Mouse (Mus musculus) neural tube, embryonic 13.5 days (tissue): ENCODE measurements around the gene Mpp3. TPM values are rescaled to one million over a fixed set of nuclear protein-coding genes. Genes with fewer than 3 reads are reported as not detected.

ENCODE experiments used
- ATAC-seq: fragments of 200-750 bp; cut with Nextera tagmentation; 2 replicates; pipeline ENCODE4 v1.8.0; 2017; ENCODE audit warnings: low read depth, mild to moderate bottlenecking, moderate TSS enrichment, moderate library complexity
- H3K27ac ChIP-seq: fragments of 300-500 bp; sonication (generic); replicated peaks from 2 replicates; pipeline ENCODE4 v1.5.1; 2015; ENCODE audit warnings: moderate library complexity, mild to moderate bottlenecking, inconsistent platforms
- H3K27me3 ChIP-seq: fragments of 300-500 bp; sonication (generic); 2 replicates; pipeline ENCODE4 v1.6.1; 2015; ENCODE audit warnings: mild to moderate bottlenecking, inconsistent platforms
- H3K36me3 ChIP-seq: fragments of 300-500 bp; sonication (generic); 2 replicates; pipeline ENCODE4 v1.6.1; 2015; ENCODE audit warnings: mild to moderate bottlenecking, inconsistent platforms
- H3K4me1 ChIP-seq: fragments of 300-500 bp; sonication (generic); replicated peaks from 2 replicates; pipeline ENCODE4 v1.6.1; 2015; ENCODE audit warnings: inconsistent platforms
- H3K4me2 ChIP-seq: fragments of 300-500 bp; sonication (generic); 2 replicates; pipeline ENCODE4 v1.6.1; 2015; ENCODE audit warnings: inconsistent platforms, mild to moderate bottlenecking, moderate library complexity
- H3K4me3 ChIP-seq: fragments of 300-500 bp; sonication (generic); 2 replicates; pipeline ENCODE4 v1.5.1; 2015; ENCODE audit warnings: mild to moderate bottlenecking, inconsistent platforms
- H3K9ac ChIP-seq: fragments of 300-500 bp; sonication (generic); 2 replicates; pipeline ENCODE4 v1.6.1; 2015; ENCODE audit warnings: moderate library complexity, mild to moderate bottlenecking, inconsistent platforms
- H3K9me3 ChIP-seq: fragments of 300-500 bp; sonication (generic); 2 replicates; pipeline ENCODE4 v1.6.1; 2016; ENCODE audit warnings: inconsistent platforms
- WGBS: fragments of 180-500 bp; shearing (Covaris S2); methylation state at CpG from one replicate; pipeline ENCODE4 v1.1.7; 2015; 5-methylcytosine and 5-hydroxymethylcytosine counted together
- polyA plus RNA-seq: library from polyadenylated mRNA; unstranded; fragments of >200 nt; fragmentation: Nextera tagmentation; extraction: Ambion mirVana; gene quantifications from 2 replicates; pipeline ENCODE4 v1.2.1, GENCODE M21; 2015

Gene Mpp3
- polyA plus RNA-seq, 1 experiment from 2014 or later, result 49.6 TPM

DNA sequence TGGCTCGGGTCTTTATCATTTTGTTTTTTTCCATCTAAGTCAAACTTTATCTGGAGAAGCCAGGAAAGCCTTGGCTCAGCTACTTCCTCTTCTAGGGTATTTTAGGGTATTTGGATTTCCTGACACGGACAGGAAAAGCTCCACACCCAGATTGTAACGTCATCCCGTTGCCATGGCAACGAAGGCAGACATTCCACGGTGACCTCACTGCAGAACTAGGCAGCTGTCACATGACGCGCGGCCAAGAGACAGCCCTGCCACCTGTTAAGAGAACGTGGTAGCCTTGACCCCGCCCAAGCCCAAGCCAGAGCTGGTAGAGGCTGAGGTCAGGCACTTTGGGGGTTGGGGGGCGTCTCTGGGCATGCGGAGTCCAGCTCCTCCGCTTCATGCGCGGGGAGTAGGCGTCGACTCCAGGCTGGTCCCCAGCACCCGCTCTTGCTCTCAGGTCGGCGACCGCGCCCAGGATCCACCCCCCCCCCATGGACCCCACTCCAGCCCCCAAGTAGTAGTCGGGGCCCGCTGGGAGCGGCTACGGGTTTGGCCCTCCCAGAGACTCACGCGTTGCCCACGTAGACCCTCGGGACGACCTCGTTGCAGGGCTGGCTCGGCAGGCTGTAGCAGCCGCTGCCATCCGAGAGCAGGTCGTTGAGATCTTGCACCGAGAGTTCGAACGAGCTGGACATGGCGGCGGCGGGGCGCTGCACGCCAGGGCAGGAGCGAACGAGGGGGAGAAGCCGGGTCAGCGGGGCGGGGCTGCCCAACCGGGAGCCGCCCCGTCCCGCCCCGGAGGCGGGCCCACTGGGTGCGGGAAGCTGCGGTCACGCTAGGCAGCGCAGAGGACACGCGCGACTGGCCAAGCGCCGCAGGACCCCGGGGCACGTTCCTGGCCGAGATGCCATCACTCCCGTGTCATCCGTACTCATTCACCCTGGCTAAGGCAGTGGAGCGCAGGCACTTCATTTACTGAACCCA is 43.9 kb downstream of the Mpp3 start, which contains the start of gene Cfap97d1:
TSS of gene Cfap97d1 (plus strand) at position 226 of the 972 bp plus-strand sequence.
- Histone ChIP-seq H3K4me2 (peak within 1 kb of the TSS; percentile 95), H3K36me3 (no peaks in the 10 kb centered on the region), H3K9ac (peak within 1 kb of the TSS; percentile 76), H3K27ac (peak within 1 kb of the TSS; percentile 65), H3K4me3 (peak within 1 kb of the TSS; percentile 54), H3K27me3 (peaks cover 11% of the 10 kb centered on the region), H3K9me3 (no peaks in the 10 kb centered on the region), H3K4me1 (peaks cover 32% of the 10 kb centered on the region)
- ATAC-seq, result peak; percentile 72
- 1% methylated on average over 69 of the region's 71 CpGs for WGBS

DNA sequence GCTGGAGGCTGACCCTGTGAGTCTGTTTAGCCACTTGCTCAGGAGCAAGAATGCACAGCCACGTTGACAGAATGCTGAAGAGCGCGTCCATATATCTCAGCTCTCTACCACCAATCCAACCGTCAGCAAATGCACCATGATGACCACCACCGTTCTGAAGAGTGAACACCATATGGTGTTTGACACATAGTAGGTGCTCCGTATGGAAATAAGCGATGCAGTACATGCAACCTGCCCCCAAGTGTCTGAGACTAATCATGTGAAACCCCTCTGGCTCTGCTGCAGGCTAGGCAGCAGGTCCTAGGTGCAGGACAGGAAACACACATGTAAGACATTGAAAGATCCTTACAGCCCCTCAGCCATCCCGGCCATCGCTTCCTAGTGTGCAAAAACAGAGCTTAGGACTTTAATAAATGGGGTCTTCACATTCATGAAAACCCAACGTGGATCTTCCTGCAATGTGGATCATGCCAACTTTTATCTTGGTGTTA is 44.8 kb downstream of the Mpp3 start:
- Histone ChIP-seq H3K9me3 (no peaks in the 10 kb centered on the region), H3K4me1 (peaks cover 32% of the 10 kb centered on the region), H3K4me2 (peak overlapping the region; percentile 95), H3K9ac (no peak overlapping the region; the same call in 1 of the 2 replicates), H3K27me3 (peaks cover 11% of the 10 kb centered on the region), H3K27ac (no peak overlapping the region; the same call in 1 of the 2 replicates), H3K36me3 (no peaks in the 10 kb centered on the region), H3K4me3 (peak overlapping the region; percentile 54)
- WGBS, result 74% methylated on average over 10 of the region's 10 CpGs
- no peak for ATAC-seq

DNA sequence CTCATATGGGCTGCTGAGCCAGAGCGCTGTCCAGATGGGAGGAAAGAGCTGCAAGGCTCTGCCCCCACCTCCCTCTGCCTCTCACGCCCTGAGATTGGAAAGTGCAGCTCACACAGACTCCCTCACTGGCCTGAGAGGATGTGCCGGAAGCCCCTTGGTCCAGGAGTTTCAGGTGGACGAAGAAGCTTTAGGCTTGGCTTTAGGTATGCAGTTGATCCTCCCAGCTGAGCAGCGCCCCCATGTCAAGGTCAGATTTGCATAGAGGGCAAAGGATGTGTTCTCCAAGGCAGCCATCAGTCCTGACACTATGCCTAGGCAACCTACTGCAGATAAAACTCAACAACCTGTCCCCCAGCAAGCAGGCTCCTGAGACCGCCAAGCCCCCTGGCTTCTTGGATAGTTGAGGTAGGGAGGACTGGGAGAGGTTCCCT is 45.3 kb downstream of the Mpp3 start:
- H3K27me3 ChIP-seq, result peaks cover 11% of the 10 kb centered on the region
- no peak for ATAC-seq
- 62% methylated on average over 6 of the region's 6 CpGs for WGBS
- H3K4me1 ChIP-seq, result peaks cover 32% of the 10 kb centered on the region
- no peaks in the 10 kb centered on the region for H3K36me3 ChIP-seq
- no peak overlapping the region for H3K4me3 ChIP-seq
- H3K9ac ChIP-seq, result no peak overlapping the region
- no peaks in the 10 kb centered on the region for H3K9me3 ChIP-seq
- no peak overlapping the region; the same call in 1 of the 2 replicates for H3K27ac ChIP-seq
- H3K4me2 ChIP-seq, result peak overlapping the region; percentile 95

DNA sequence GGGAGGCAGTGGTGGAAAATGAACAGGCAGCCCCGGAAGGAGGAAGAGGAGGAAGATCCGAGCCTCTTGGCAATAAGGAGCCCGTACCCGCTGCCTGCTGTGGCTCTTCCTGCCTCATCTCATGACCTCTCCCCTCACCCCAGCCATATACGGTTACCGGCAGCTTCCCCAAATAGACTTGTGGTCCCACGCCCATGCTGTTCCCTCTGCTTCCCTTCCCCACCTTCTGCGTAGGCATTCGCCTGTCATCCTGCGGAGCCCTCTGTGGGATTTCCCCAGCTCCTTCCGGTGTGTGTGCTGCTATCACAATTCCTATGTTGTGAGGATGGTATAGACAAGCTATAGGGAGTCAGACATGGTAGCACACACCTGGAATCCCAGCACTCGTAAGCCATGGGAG is 46.4 kb downstream of the Mpp3 start:
- Histone ChIP-seq H3K4me3 (no peak overlapping the region), H3K27me3 (peaks cover 4% of the 10 kb centered on the region; the same call in 1 of the 2 replicates), H3K36me3 (0 out of 2 replicates have a peak, but pooled peaks cover 2% of the 10 kb centered on the region), H3K9ac (no peak overlapping the region), H3K27ac (no peak overlapping the region), H3K9me3 (no peaks in the 10 kb centered on the region), H3K4me1 (peaks cover 32% of the 10 kb centered on the region), H3K4me2 (no peak overlapping the region)
- ATAC-seq, result no peak
- WGBS, result 84% methylated on average over 12 of the region's 12 CpGs

DNA sequence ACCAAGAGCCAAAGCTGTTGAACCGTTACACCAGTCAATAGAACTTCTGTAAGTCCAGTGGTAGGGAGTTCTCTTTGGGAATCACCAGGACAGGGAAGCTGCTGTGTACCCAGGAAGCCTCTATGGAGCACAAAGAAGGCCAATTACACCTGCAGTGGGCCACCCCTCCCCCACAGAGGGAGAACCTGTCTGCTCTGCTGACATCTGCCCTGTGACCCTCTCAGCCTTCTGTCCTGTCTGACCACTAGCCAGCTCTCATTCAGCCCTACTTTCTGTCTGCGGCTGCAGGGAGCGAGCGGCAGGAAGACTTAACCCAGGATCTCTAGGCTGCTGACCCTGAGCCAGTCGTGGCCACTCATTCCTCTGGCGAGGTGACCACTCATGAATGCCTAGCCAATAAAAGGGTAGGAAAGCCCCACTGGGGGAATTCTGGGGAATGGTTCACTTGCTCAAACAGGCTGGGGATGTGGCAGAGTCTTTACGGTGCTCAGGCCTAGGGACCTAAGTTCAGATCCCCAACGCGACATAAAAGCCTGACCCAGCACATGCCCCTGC is 47.6 kb downstream of the Mpp3 start:
- no peak overlapping the region for H3K9ac ChIP-seq
- H3K9me3 ChIP-seq, result no peaks in the 10 kb centered on the region
- H3K4me3 ChIP-seq, result no peak overlapping the region
- H3K4me1 ChIP-seq, result peaks cover 24% of the 10 kb centered on the region
- no peaks in the 10 kb centered on the region for H3K27me3 ChIP-seq
- 75% methylated on average over 9 of the region's 9 CpGs for WGBS
- H3K4me2 ChIP-seq, result no peak overlapping the region
- H3K27ac ChIP-seq, result no peak overlapping the region
- H3K36me3 ChIP-seq, result 0 out of 2 replicates have a peak, but pooled peaks cover 5% of the 10 kb centered on the region
- ATAC-seq, result no peak

DNA sequence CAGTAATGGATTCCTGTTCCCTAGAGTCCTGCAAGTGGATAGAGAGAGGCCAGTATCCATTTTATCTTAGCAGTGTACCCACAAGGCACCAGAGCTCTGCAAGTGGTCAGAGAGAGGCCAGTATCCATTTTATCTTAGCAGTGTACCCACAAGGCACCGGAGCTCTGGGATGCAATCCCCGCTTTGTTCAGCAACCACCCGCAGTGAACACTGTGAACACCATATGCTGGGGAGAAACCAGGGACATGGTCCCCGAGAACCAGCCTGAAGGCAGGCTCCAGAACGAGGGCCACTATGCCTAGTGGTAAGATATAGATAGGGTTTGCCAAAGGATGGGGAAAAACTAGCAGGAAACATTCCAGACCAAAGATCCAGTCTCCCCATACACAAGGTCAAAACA is 49.1 kb downstream of the Mpp3 start:
- Histone ChIP-seq H3K4me3 (no peak overlapping the region), H3K9me3 (no peaks in the 10 kb centered on the region), H3K9ac (no peak overlapping the region), H3K4me2 (no peak overlapping the region), H3K27me3 (no peaks in the 10 kb centered on the region), H3K4me1 (peaks cover 13% of the 10 kb centered on the region), H3K36me3 (0 out of 2 replicates have a peak, but pooled peaks cover 5% of the 10 kb centered on the region), H3K27ac (no peak overlapping the region)
- WGBS, result 91% methylated on average over 5 of the region's 5 CpGs
- no peak for ATAC-seq

DNA sequence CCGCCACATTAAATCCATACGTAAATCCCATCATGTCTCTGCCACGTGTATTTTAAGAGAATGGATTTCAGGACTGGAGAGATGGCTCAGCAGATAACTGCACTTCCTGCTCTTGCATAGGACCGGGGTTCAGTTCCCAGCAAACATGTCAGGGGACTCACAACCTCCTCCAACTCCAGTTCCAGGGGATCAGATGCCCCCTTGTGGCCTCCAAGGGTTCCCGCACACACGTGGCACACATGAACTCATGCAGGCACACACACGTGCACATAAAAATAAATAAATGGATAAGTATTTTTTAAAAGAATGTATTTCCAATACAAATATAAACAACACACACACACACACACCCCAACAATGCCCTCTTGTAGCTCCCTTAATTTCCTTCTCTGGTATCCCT is 51.3 kb downstream of the Mpp3 start:
- no peak overlapping the region for H3K4me3 ChIP-seq
- no peak for ATAC-seq
- no peak overlapping the region for H3K9ac ChIP-seq
- H3K36me3 ChIP-seq, result 0 out of 2 replicates have a peak, but pooled peaks cover 5% of the 10 kb centered on the region
- H3K9me3 ChIP-seq, result no peaks in the 10 kb centered on the region
- WGBS, result 95% methylated on average over 7 of the region's 7 CpGs
- no peaks in the 10 kb centered on the region for H3K4me1 ChIP-seq
- no peak overlapping the region for H3K27ac ChIP-seq
- H3K27me3 ChIP-seq, result no peaks in the 10 kb centered on the region
- H3K4me2 ChIP-seq, result no peak overlapping the region

DNA sequence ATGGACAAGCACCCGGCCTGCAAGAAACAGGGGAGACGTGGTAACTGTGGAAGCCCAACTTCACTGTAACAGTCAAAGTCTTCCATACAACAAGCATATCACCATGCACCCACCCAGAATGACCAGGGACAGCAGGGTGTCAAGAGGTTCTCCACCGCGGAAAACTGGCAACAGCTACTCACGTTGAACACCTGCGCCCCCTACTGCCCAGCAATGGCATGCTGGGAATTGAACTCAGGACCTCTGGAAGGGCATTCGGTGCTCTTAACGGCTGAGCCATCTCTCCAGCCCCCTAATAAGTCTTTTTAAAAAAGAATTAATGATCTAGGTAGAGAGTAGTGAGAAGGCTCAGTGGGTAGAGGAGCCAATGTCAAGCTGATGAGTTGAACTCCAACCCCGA is 53.3 kb downstream of the Mpp3 start:
- Histone ChIP-seq H3K27me3 (peaks cover 1% of the 10 kb centered on the region; the same call in 1 of the 2 replicates), H3K36me3 (0 out of 2 replicates have a peak, but pooled peaks cover 5% of the 10 kb centered on the region), H3K4me3 (no peak overlapping the region), H3K9ac (no peak overlapping the region), H3K4me1 (no peaks in the 10 kb centered on the region), H3K9me3 (no peaks in the 10 kb centered on the region), H3K4me2 (no peak overlapping the region), H3K27ac (no peak overlapping the region)
- ATAC-seq, result no peak
- 54% methylated on average over 9 of the region's 9 CpGs for whole genome bisulfite sequencing

DNA sequence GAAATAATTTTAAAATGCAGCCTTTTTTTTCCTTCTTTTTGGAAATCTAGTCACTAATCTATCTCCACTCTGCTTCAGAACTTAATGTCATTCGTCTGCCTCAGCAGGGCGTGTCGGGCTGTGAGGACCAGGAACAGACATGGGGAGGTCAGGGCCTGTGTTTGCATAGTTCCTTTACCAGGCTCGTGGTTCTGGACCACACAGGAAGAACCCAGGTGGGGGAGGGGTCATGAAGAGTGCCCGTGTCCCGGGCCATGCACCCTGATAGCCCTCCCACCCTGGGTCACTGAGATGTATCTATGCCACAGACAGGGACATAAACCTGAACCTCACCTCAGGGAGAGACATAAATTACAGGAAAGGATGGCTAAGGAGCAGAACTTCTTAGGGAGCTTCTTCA is 54.1 kb downstream of the Mpp3 start:
- H3K27me3 ChIP-seq, result peaks cover 3% of the 10 kb centered on the region; the same call in 1 of the 2 replicates
- 60% methylated on average over 6 of the region's 6 CpGs for WGBS

DNA sequence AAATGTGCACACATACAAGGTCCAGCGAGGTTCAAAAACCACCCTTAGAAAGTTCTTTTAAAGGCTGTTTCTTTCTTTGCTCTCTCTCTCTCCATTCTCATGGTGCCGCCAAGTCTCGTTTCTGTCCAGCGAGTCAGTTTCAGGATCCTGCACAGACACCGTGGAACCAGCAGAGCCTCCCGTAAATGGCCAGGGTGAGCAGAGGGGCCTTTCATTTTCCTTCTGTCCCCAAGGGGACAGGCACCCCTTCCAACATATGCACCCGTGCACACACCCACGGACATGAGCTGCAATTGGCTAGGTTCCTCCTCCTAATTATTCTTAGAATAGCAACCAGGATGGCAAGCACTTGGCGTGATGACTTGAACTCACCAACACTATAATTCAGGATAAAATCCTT is 54.8 kb downstream of the Mpp3 start:
- ATAC-seq, result no peak
- Histone ChIP-seq H3K9ac (no peak overlapping the region), H3K4me1 (peaks cover 3% of the 10 kb centered on the region), H3K27ac (no peak overlapping the region), H3K4me2 (no peak overlapping the region), H3K4me3 (no peak overlapping the region), H3K9me3 (no peaks in the 10 kb centered on the region), H3K27me3 (peaks cover 3% of the 10 kb centered on the region), H3K36me3 (0 out of 2 replicates have a peak, but pooled peaks cover 5% of the 10 kb centered on the region)
- 78% methylated on average over 9 of the region's 9 CpGs for WGBS

More for the DNA sequence above, 54.1 kb downstream of the Mpp3 start:
- Histone ChIP-seq H3K9ac (no peak overlapping the region), H3K4me3 (no peak overlapping the region), H3K36me3 (0 out of 2 replicates have a peak, but pooled peaks cover 5% of the 10 kb centered on the region), H3K9me3 (no peaks in the 10 kb centered on the region), H3K27ac (no peak overlapping the region), H3K4me1 (no peaks in the 10 kb centered on the region), H3K4me2 (no peak overlapping the region)
- no peak for ATAC-seq

DNA sequence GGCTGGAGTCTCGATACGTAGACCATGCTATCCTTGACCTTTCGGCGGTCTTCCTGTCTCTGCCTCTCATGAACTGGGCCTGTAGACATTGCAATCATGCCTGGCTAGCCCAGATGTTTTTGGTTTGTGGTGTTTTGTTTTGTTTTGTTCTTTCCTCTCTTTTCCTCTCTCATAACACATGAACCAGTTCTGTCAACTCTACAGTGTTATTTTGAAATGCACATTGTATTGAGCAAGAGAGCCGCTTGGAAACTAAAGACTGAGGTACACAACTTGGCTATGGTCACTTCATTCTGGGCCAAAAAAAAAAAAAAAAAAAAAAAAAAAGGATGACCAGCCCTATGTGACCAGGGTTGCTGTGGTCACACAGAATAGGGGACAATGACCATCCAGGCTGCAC is 55.6 kb downstream of the Mpp3 start:
- no peaks in the 10 kb centered on the region for H3K9me3 ChIP-seq
- no peak overlapping the region for H3K4me2 ChIP-seq
- ATAC-seq, result no peak
- H3K36me3 ChIP-seq, result 0 out of 2 replicates have a peak, but pooled peaks cover 5% of the 10 kb centered on the region
- 92% methylated on average over 5 of the region's 5 CpGs for WGBS
- H3K27me3 ChIP-seq, result peaks cover 10% of the 10 kb centered on the region
- no peak overlapping the region for H3K27ac ChIP-seq
- H3K4me1 ChIP-seq, result peaks cover 7% of the 10 kb centered on the region
- no peak overlapping the region for H3K4me3 ChIP-seq
- H3K9ac ChIP-seq, result no peak overlapping the region

DNA sequence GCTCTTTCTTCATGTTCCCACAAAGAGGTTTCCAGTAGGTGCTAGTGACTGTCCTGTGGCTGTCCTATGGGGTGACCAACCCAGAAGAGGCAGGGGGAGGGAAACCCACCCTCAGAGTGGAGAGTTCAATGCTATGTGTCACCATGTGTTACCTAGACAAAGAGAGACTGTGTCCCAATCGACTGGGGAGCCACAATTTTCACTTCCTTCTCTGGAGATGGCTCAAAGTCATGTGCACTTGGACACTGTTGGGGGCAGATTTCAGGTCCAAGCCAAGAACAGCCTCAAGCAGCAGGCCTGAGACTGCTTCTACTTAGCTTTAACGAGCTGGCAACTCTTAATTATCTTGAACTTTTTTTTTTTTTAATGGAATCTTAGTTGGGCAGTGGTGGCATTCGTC is 56.2 kb downstream of the Mpp3 start:
- Histone ChIP-seq H3K4me1 (peaks cover 11% of the 10 kb centered on the region), H3K4me2 (no peak overlapping the region), H3K27me3 (peaks cover 14% of the 10 kb centered on the region), H3K36me3 (0 out of 2 replicates have a peak, but pooled peaks cover 5% of the 10 kb centered on the region), H3K9ac (no peak overlapping the region), H3K4me3 (no peak overlapping the region), H3K9me3 (no peaks in the 10 kb centered on the region), H3K27ac (no peak overlapping the region)
- WGBS, result 79% methylated on average over 3 of the region's 3 CpGs
- ATAC-seq, result no peak
